8 mouse cellular contexts compared by ENCODE assay signal in genomic region chr5:123137044-123137909, GRCm38 (mm10). TPM values are rescaled to one million over a fixed set of nuclear protein-coding genes. Genes with fewer than 3 reads are reported as not detected.
DNase-seq lines count a peak whose midpoint lies in the region; ATAC-seq and TF ChIP-seq lines count a peak whose summit lies in the region.

No protein-coding gene starts in this region.

- intact Hi-C loops in left cerebral cortex, postnatal 25 days (cut with DNase I), result no loop called here

- peak overlapping the region; percentile 99 for H3K4me2 ChIP-seq in forebrain, embryonic 16.5 days (ENCODE audit: low read length)
- H3K4me2 ChIP-seq in hindbrain, embryonic 11.5 days (replicated peaks; ENCODE audit: low read depth, low read length), result peak overlapping the region; percentile 100

- peak overlapping the region; percentile 93 for H3K9ac ChIP-seq in MEL (ENCODE audit: control insufficient read depth, low read depth, low read length, poor library complexity, severe bottlenecking)
- H3K9ac ChIP-seq in forebrain, embryonic 16.5 days (replicated peaks; ENCODE audit: low read depth, low read length), result peak overlapping the region; percentile 98
- H3K9ac ChIP-seq in hindbrain, embryonic 11.5 days (ENCODE audit: low read depth, low read length), result peak overlapping the region; percentile 100

- peaks cover 48% of the 10 kb centered on the region for H3K79me2 ChIP-seq in MEL (ENCODE audit: control insufficient read depth, insufficient read depth, low read length, poor library complexity)

- 1% methylated on average over 20 of the region's 20 CpGs for WGBS in forebrain, embryonic 16.5 days
- 2% methylated on average over 20 of the region's 20 CpGs for WGBS in hindbrain, embryonic 11.5 days
- WGBS in midbrain, embryonic 10.5 days, result 1% methylated on average over 20 of the region's 20 CpGs

- H3K4me3 ChIP-seq in MEL (ENCODE audit: control insufficient read depth in 1 of 2, insufficient read depth in 1 of 2, low read depth in 2 of 2, low read length in 2 of 2), result peak overlapping the region; percentile 63 to 71
- H3K4me3 ChIP-seq in forebrain, embryonic 16.5 days (replicated peaks; ENCODE audit: low read length), result peak overlapping the region; percentile 63
- H3K4me3 ChIP-seq in hindbrain, embryonic 11.5 days (ENCODE audit: low read depth, low read length), result peak overlapping the region; percentile 96
- peak overlapping the region; percentile 99 for H3K4me3 ChIP-seq in midbrain, embryonic 10.5 days

- no peak for TF ChIP-seq RAD21 in MEL (IDR thresholded peaks at IDR 0.05; ENCODE audit: low read depth, low read length)

- no peaks in the 10 kb centered on the region for H3K9me3 ChIP-seq in MEL (replicated peaks; ENCODE audit: insufficient read depth, low read length)
- H3K9me3 ChIP-seq in forebrain, embryonic 16.5 days (ENCODE audit: control insufficient read depth, low read length), result no peaks in the 10 kb centered on the region
- no peaks in the 10 kb centered on the region for H3K9me3 ChIP-seq in hindbrain, embryonic 11.5 days (ENCODE audit: control insufficient read depth, low read length)
- H3K9me3 ChIP-seq in midbrain, embryonic 10.5 days (replicated peaks), result no peaks in the 10 kb centered on the region

- peak in 1 of 2 experiments; percentile 48 for TF ChIP-seq EP300 in MEL (IDR thresholded peaks at IDR 0.05; ENCODE audit: low read depth in 1 of 2, low read length in 2 of 2)

- TF ChIP-seq CTCF in MEL (IDR thresholded peaks at IDR 0.05 in 2 of 3, conservative IDR thresholded peaks at IDR 0.05 in 1 of 3; ENCODE audit: control insufficient read depth in 1 of 3, insufficient read depth in 1 of 3, low read depth in 2 of 3, low read length in 3 of 3, poor library complexity in 1 of 3, severe bottlenecking in 1 of 3), result no peak

- TF ChIP-seq POLR2A in MEL (IDR thresholded peaks at IDR 0.05; ENCODE audit: control insufficient read depth in 1 of 2, insufficient read depth in 1 of 2, low read depth in 1 of 2, low read length in 2 of 2, poor library complexity in 1 of 2), result peak in 1 of 2 experiments; percentile 50

- H3K4me1 ChIP-seq in MEL (ENCODE audit: control insufficient read depth in 1 of 2, insufficient read depth in 2 of 2, low read length in 2 of 2), result peaks cover 4 to 30% of the 10 kb centered on the region in 2 experiments; a peak in 3 of 4 replicates
- H3K4me1 ChIP-seq in forebrain, embryonic 16.5 days (replicated peaks; ENCODE audit: control insufficient read depth, insufficient read depth, low read length), result peaks cover 55% of the 10 kb centered on the region
- peaks cover 30% of the 10 kb centered on the region for H3K4me1 ChIP-seq in hindbrain, embryonic 11.5 days (replicated peaks; ENCODE audit: control insufficient read depth, insufficient read depth, low read length)
- peaks cover 75% of the 10 kb centered on the region for H3K4me1 ChIP-seq in midbrain, embryonic 10.5 days

- DNase-seq in MEL (ENCODE audit: low read depth, low spot score) (peak; percentile 89), MN1 (ENCODE audit: low spot score) (no peak)
- peak; percentile 64 to 73 for DNase-seq in cerebellum, adult 18-20 months
- DNase-seq in hindbrain, embryonic 11.5 days (ENCODE audit: low spot score), result peak; percentile 53
- peak; percentile 75 to 80 for DNase-seq in left cerebral cortex, postnatal 25 days (ENCODE audit: low spot score in 2 of 2)
- DNase-seq in midbrain, embryonic 10.5 days (ENCODE audit: low spot score), result peak; percentile 81
- DNase-seq in spleen, adult 18-20 months, result peak; percentile 57 to 66

- H3K27ac ChIP-seq in MEL (ENCODE audit: control insufficient read depth, low read depth, low read length), result peak overlapping the region; percentile 100
- H3K27ac ChIP-seq in forebrain, embryonic 16.5 days (ENCODE audit: low read length), result peak overlapping the region; percentile 100
- peak overlapping the region; percentile 100 for H3K27ac ChIP-seq in hindbrain, embryonic 11.5 days (ENCODE audit: low read depth, low read length)
- H3K27ac ChIP-seq in midbrain, embryonic 10.5 days (replicated peaks), result peak overlapping the region; percentile 100

- H3K36me3 ChIP-seq in MEL (ENCODE audit: control insufficient read depth in 1 of 2, insufficient read depth in 2 of 2, low read length in 2 of 2), result peaks cover 0 to 29% of the 10 kb centered on the region in 2 experiments; a peak in 2 of 4 replicates
- H3K36me3 ChIP-seq in forebrain, embryonic 16.5 days (ENCODE audit: control insufficient read depth, insufficient read depth), result peaks cover 2% of the 10 kb centered on the region; the same call in 1 of the 2 replicates
- H3K36me3 ChIP-seq in hindbrain, embryonic 11.5 days (ENCODE audit: control insufficient read depth, insufficient read depth, low read length), result no peaks in the 10 kb centered on the region
- peaks cover 40% of the 10 kb centered on the region for H3K36me3 ChIP-seq in midbrain, embryonic 10.5 days

- no peaks in the 10 kb centered on the region for H3K27me3 ChIP-seq in MEL (ENCODE audit: control insufficient read depth in 1 of 2, insufficient read depth in 2 of 2, low read length in 2 of 2)
- H3K27me3 ChIP-seq in forebrain, embryonic 16.5 days (replicated peaks; ENCODE audit: control insufficient read depth, insufficient read depth, low read length), result no peaks in the 10 kb centered on the region
- no peaks in the 10 kb centered on the region for H3K27me3 ChIP-seq in hindbrain, embryonic 11.5 days (ENCODE audit: control insufficient read depth, insufficient read depth, low read length)
- no peaks in the 10 kb centered on the region for H3K27me3 ChIP-seq in midbrain, embryonic 10.5 days (ENCODE audit: low read depth, poor library complexity, severe bottlenecking)

- no peak for ATAC-seq in forebrain, embryonic 16.5 days
- ATAC-seq in hindbrain, embryonic 11.5 days (ENCODE audit: low FRiP score), result no peak

TF ChIP-seq in MEL, 35 proteins besides CTCF, POLR2A, EP300 and RAD21:
- 0 out of 2 replicates have a peak, but pooled peaks have one; percentile 70 for TF ChIP-seq UBTF (IDR thresholded peaks at IDR 0.05; ENCODE audit: borderline replicate concordance, insufficient read depth, low read depth, low read length)
- TF ChIP-seq TCF12 (IDR thresholded peaks at IDR 0.05; ENCODE audit: low read depth, low read length), result peak; percentile 48; the same call in 1 of the 2 replicates
- TF ChIP-seq ZNF384 (IDR thresholded peaks at IDR 0.05; ENCODE audit: low read depth, low read length), result no peak
- TF ChIP-seq BHLHE40 (IDR thresholded peaks at IDR 0.05; ENCODE audit: borderline replicate concordance, low read depth, low read length), result no peak; the same call in none of the 2 replicates
- TF ChIP-seq NELFE (IDR thresholded peaks at IDR 0.05; ENCODE audit: low read depth, low read length), result peak; percentile 38
- peak; percentile 26; the same call in 1 of the 2 replicates for TF ChIP-seq MXI1 (IDR thresholded peaks at IDR 0.05; ENCODE audit: low read depth, low read length)
- no peak for TF ChIP-seq RCOR1 (IDR thresholded peaks at IDR 0.05; ENCODE audit: low read depth, low read length)
- peak; percentile 41; the same call in 1 of the 2 replicates for TF ChIP-seq ETS1 (IDR thresholded peaks at IDR 0.05; ENCODE audit: low read depth, low read length)
- peak; percentile 9; the same call in 1 of the 2 replicates for TF ChIP-seq MAZ (IDR thresholded peaks at IDR 0.05; ENCODE audit: low read depth, low read length)
- TF ChIP-seq HCFC1 (IDR thresholded peaks at IDR 0.05; ENCODE audit: low read depth, low read length), result peak; percentile 14; the same call in 1 of the 2 replicates
- TF ChIP-seq MYB (IDR thresholded peaks at IDR 0.05; ENCODE audit: low read depth, low read length), result peak; percentile 60; the same call in 1 of the 2 replicates
- peak; percentile 56; the same call in 1 of the 2 replicates for TF ChIP-seq CHD1 (IDR thresholded peaks at IDR 0.05; ENCODE audit: low read depth, low read length)
TF ChIP-seq in MEL: peak in this region for 9.

RNA-seq across cellular contexts. Expression of gene Setd1b, which starts 4.7 kb away (rescaled TPM):
- 3.0 and 4.1 TPM in 2 replicates for total RNA-seq in MEL (2012; rRNA removed)
- 10 to 100 TPM in 1 of 2 experiments, not detected in 1; 23.5 TPM for polyA plus RNA-seq in MEL (2012; ENCODE audit: insufficient read depth in 1 of 2, insufficient read length in 2 of 2, low read depth in 1 of 2, low replicate concordance in 2 of 2, missing spikeins in 1 of 2)
- 12.5 TPM in 2 replicates for polyA plus RNA-seq in forebrain, embryonic 16.5 days (2015; fragmentation: Nextera tagmentation; extraction: Ambion mirVana)
- polyA plus RNA-seq in hindbrain, embryonic 11.5 days (2014; fragmentation: Nextera tagmentation; extraction: Ambion mirVana), result 11.0 and 14.2 TPM in 2 replicates
- 10 to 100 TPM; 27.0 to 32.1 TPM for total RNA-seq in left cerebral cortex, postnatal 25 days (2021)
- polyA plus RNA-seq in midbrain, embryonic 10.5 days (2016; fragmentation: Nextera tagmentation; extraction: Ambion mirVana), result 7.4 and 7.9 TPM in 2 replicates

RNA-seq across cellular contexts. Expression of gene Rhof, which starts 4.8 kb away (rescaled TPM):
- total RNA-seq in MEL (2012; rRNA removed), result 2.5 and 4.1 TPM in 2 replicates
- 10 to 100 TPM in 1 of 2 experiments, not detected in 1; 10.4 TPM for polyA plus RNA-seq in MEL (2012; ENCODE audit: insufficient read depth in 1 of 2, insufficient read length in 2 of 2, low read depth in 1 of 2, low replicate concordance in 2 of 2, missing spikeins in 1 of 2)
- 15.8 and 18.7 TPM in 2 replicates for polyA plus RNA-seq in forebrain, embryonic 16.5 days (2015; fragmentation: Nextera tagmentation; extraction: Ambion mirVana)
- polyA plus RNA-seq in hindbrain, embryonic 11.5 days (2014; fragmentation: Nextera tagmentation; extraction: Ambion mirVana), result 1.7 and 2.0 TPM in 2 replicates
- total RNA-seq in left cerebral cortex, postnatal 25 days (2021), result 10 to 100 TPM; 48.6 to 55.2 TPM
- polyA plus RNA-seq in midbrain, embryonic 10.5 days (2016; fragmentation: Nextera tagmentation; extraction: Ambion mirVana), result 1.4 and 1.9 TPM in 2 replicates

RNA-seq across cellular contexts. Expression of gene Psmd9, which starts 31.9 kb away (rescaled TPM):
- 28.4 and 32.0 TPM in 2 replicates for total RNA-seq in MEL (2012; rRNA removed)
- 10 to 100 TPM in 1 of 2 experiments, not detected in 1; 54.6 TPM for polyA plus RNA-seq in MEL (2012; ENCODE audit: insufficient read depth in 1 of 2, insufficient read length in 2 of 2, low read depth in 1 of 2, low replicate concordance in 2 of 2, missing spikeins in 1 of 2)
- 83.1 and 86.0 TPM in 2 replicates for polyA plus RNA-seq in forebrain, embryonic 16.5 days (2015; fragmentation: Nextera tagmentation; extraction: Ambion mirVana)
- polyA plus RNA-seq in hindbrain, embryonic 11.5 days (2014; fragmentation: Nextera tagmentation; extraction: Ambion mirVana), result 73.5 and 78.7 TPM in 2 replicates
- total RNA-seq in left cerebral cortex, postnatal 25 days (2021), result 10 to 100 TPM; 26.2 to 27.7 TPM
- polyA plus RNA-seq in midbrain, embryonic 10.5 days (2016; fragmentation: Nextera tagmentation; extraction: Ambion mirVana), result 75.7 and 78.5 TPM in 2 replicates

RNA-seq across cellular contexts. Expression of gene Hpd, which starts 45.2 kb away (rescaled TPM):
- not detected in 2 replicates for total RNA-seq in MEL (2012; rRNA removed)
- not detected for polyA plus RNA-seq in MEL (2012; ENCODE audit: insufficient read depth in 1 of 2, insufficient read length in 2 of 2, low read depth in 1 of 2, low replicate concordance in 2 of 2, missing spikeins in 1 of 2)
- not detected in 2 replicates for polyA plus RNA-seq in forebrain, embryonic 16.5 days (2015; fragmentation: Nextera tagmentation; extraction: Ambion mirVana)
- polyA plus RNA-seq in hindbrain, embryonic 11.5 days (2014; fragmentation: Nextera tagmentation; extraction: Ambion mirVana), result not detected in 2 replicates
- total RNA-seq in left cerebral cortex, postnatal 25 days (2021), result not detected
- polyA plus RNA-seq in midbrain, embryonic 10.5 days (2016; fragmentation: Nextera tagmentation; extraction: Ambion mirVana), result not detected in 2 replicates
